Mouse (Mus musculus) myocyte (in vitro differentiated cells): ENCODE measurements at regions not wholly inside any gene's neighbourhood (a gene's known extent, or its start where the extent isn't known, plus 50 kb on each side); places are given as distances from the start of the nearest gene placed in this dataset.
A peak's percentile ranks its signal among the peaks of the same experiment; 100 is the strongest.

Experiments used
- H3K27me3 ChIP-seq: one replicate; pipeline ENCODE4 v1.6.1; 2011; ENCODE audit not compliant: control insufficient read depth, insufficient read depth, insufficient read length
- H3K36me3 ChIP-seq: one replicate; pipeline ENCODE4 v1.6.1; 2011; ENCODE audit not compliant: control insufficient read depth, insufficient read depth
- H3K4me2 ChIP-seq: one replicate; pipeline ENCODE4 v1.6.1; 2011; ENCODE audit warnings: low read depth, control low read depth
- H3K4me3 ChIP-seq: one replicate; pipeline ENCODE4 v1.5.1; 2011; ENCODE audit warnings: mild to moderate bottlenecking, control low read depth, moderate library complexity
- H3K79me2 ChIP-seq: one replicate; pipeline ENCODE4 v1.6.1; 2011; ENCODE audit not compliant: control insufficient read depth, insufficient read depth
- H3ac ChIP-seq: one replicate; pipeline ENCODE4 v1.6.1; 2011; ENCODE audit not compliant: control insufficient read depth, insufficient read length
- CEBPB ChIP-seq: IDR thresholded peaks from 2 replicates; pipeline ENCODE4 v1.6.1; 2011; ENCODE audit warnings: mild to moderate bottlenecking, moderate library complexity; ENCODE audit not compliant: poor library complexity, insufficient read depth, severe bottlenecking
- E2F4 ChIP-seq: IDR thresholded peaks from one replicate; pipeline ENCODE4 v1.6.1; 2011; ENCODE audit warnings: mild to moderate bottlenecking, control low read depth, moderate library complexity; ENCODE audit not compliant: insufficient read depth
- MAX ChIP-seq: IDR thresholded peaks from one replicate; pipeline ENCODE4 v1.6.1; 2011; ENCODE audit warnings: low read depth, mild to moderate bottlenecking, control low read depth
- MYOD1 ChIP-seq, 3 experiments: IDR thresholded peaks; one replicate each; pipeline ENCODE4 v1.6.1; 2011; ENCODE audit warnings: control low read depth in 2 of 3, low read depth in 2 of 3, mild to moderate bottlenecking in 2 of 3, moderate library complexity in 1 of 3; ENCODE audit not compliant: insufficient read length in 2 of 3, control insufficient read depth in 1 of 3
- MYOG ChIP-seq, 3 experiments: IDR thresholded peaks; one replicate each; pipeline ENCODE4 v1.6.1; 2011; ENCODE audit warnings: control low read depth in 2 of 3, low read depth in 2 of 3, mild to moderate bottlenecking in 2 of 3; ENCODE audit not compliant: insufficient read length in 2 of 3, control insufficient read depth in 1 of 3, insufficient read depth in 1 of 3
- POLR2A ChIP-seq: IDR thresholded peaks from one replicate; pipeline ENCODE4 v1.6.1; 2011; ENCODE audit warnings: low read depth, mild to moderate bottlenecking, control low read depth, moderate library complexity; ENCODE audit not compliant: insufficient read length
- POLR2AphosphoS2 ChIP-seq: IDR thresholded peaks from one replicate; pipeline ENCODE4 v1.6.1; 2011; ENCODE audit warnings: low read depth, control low read depth; ENCODE audit not compliant: insufficient read length
- REST ChIP-seq: IDR thresholded peaks from one replicate; pipeline ENCODE4 v1.6.1; 2011; ENCODE audit warnings: mild to moderate bottlenecking, control low read depth, moderate library complexity; ENCODE audit not compliant: insufficient read depth, insufficient read length
- SRF ChIP-seq: IDR thresholded peaks from one replicate; pipeline ENCODE4 v1.6.1; 2011; ENCODE audit warnings: low read depth; ENCODE audit not compliant: control insufficient read depth, insufficient read length
- TCF12 ChIP-seq: IDR thresholded peaks from one replicate; pipeline ENCODE4 v1.6.1; 2011; ENCODE audit warnings: mild to moderate bottlenecking, control low read depth; ENCODE audit not compliant: poor library complexity, insufficient read depth, severe bottlenecking
- TCF3 ChIP-seq: IDR thresholded peaks from one replicate; pipeline ENCODE4 v1.6.1; 2011; ENCODE audit warnings: low read depth, control low read depth; ENCODE audit not compliant: insufficient read length
- USF1 ChIP-seq: IDR thresholded peaks from one replicate; pipeline ENCODE4 v1.6.1; 2011; ENCODE audit warnings: low read depth, mild to moderate bottlenecking, control low read depth, moderate library complexity

DNA sequence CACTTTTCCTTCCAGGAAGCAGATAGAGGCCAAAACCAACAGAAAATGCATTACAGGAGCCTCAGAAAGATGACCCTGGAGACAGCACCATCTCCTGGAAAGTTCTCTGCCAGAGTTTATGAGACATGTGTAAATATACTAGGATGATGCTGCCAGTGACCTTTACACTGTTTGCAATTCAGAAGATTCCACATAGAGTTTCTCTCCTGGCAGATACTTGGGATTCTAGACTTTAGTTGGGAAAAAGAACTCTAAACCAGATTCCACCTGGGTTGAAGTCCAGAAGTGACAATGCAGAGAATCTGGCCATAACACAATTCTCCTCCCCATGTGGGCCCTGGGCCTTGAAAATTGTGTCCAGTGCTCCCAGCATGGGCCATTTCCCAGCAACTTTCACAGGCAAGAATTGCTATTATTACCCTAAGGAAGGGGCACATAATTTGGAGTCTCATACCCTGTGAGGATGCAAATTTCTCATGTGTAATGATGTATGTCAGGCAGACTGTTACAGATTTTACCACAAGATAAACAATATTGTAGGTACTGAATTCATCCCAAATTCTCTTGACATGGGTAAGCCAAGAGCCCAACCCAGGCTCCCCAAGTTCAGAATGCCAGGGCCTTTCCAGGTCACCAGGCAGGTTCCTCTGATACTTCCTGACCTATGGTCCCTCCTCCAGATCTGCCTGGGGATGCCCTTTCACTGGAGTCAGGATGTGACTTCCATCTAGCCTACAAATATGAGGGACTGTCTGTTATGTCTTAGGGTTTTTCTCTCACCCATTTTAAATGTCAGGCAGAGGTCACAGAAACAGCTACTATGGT, 218.2 kb upstream of the Trib2 start:
- no peak overlapping the region for H3ac ChIP-seq
- no peaks in the 10 kb centered on the region for H3K36me3 ChIP-seq
- H3K79me2 ChIP-seq, result no peaks in the 10 kb centered on the region
- H3K27me3 ChIP-seq, result no peaks in the 10 kb centered on the region
- TF ChIP-seq TCF12 (no peak), POLR2A (no peak), CEBPB (no peak), E2F4 (no peak), SRF (no peak), MYOG (IDR thresholded peaks at IDR 0.05; ENCODE audit: control insufficient read depth in 1 of 3, insufficient read depth in 1 of 3, insufficient read length in 2 of 3, low read depth in 2 of 3) (no peak), REST (no peak), USF1 (no peak), POLR2AphosphoS2 (no peak), MYOD1 (IDR thresholded peaks at IDR 0.05; ENCODE audit: control insufficient read depth in 1 of 3, insufficient read length in 2 of 3, low read depth in 2 of 3) (no peak), TCF3 (no peak), MAX (no peak)
- H3K4me2 ChIP-seq, result no peak overlapping the region
- H3K4me3 ChIP-seq, result no peak overlapping the region

DNA sequence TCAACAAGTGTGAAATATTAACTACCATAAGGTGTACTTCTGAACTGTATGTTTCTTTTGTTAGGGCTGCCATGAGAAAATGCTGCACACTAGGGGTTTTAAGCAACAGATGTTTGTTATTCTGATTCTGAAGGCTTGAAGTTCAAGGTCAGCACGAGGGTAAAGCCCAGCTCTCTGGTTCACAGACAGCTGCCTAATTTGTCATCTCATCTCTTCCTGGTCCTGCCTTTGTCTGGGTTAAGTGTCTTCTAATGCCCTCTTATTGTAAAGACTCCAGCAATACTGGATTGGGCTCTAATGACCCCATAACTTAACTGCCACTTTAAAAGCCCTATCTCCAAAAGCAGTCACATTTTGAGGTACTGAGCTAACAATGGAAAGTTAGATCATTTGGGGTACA, 209.9 kb upstream of the Trib2 start:
- Histone ChIP-seq H3K36me3 (no peaks in the 10 kb centered on the region), H3K4me3 (no peak overlapping the region), H3K79me2 (no peaks in the 10 kb centered on the region), H3K27me3 (no peaks in the 10 kb centered on the region), H3ac (no peak overlapping the region), H3K4me2 (no peak overlapping the region)
- TF ChIP-seq TCF12 (no peak), MAX (no peak), SRF (no peak), REST (no peak), E2F4 (no peak), TCF3 (no peak), MYOG (IDR thresholded peaks at IDR 0.05; ENCODE audit: control insufficient read depth in 1 of 3, insufficient read depth in 1 of 3, insufficient read length in 2 of 3, low read depth in 2 of 3) (no peak), USF1 (no peak), POLR2A (no peak), CEBPB (no peak), POLR2AphosphoS2 (no peak), MYOD1 (IDR thresholded peaks at IDR 0.05; ENCODE audit: control insufficient read depth in 1 of 3, insufficient read length in 2 of 3, low read depth in 2 of 3) (no peak)

DNA sequence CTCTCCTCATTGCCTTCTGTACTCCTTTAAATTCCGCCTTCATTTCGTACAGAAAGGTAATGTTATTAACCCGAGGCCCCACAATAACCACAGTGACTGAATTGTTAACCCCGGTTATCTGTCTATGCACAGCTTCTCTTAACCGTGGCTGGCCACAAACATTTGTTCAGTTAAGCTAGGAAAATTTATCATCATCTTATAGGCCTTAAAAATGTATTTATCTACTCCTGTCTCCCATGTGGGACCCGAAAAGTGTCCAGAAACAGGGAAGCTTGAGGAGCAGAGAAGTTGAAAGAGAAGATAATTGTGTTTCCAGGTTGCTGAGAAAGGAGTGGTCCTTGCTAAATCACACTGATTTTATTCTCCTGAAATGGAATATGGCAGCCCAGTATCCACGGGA, 206.6 kb upstream of the Trib2 start:
- Histone ChIP-seq H3K4me3 (no peak overlapping the region), H3K27me3 (no peaks in the 10 kb centered on the region), H3K4me2 (no peak overlapping the region), H3ac (no peak overlapping the region), H3K79me2 (no peaks in the 10 kb centered on the region), H3K36me3 (no peaks in the 10 kb centered on the region)
- TF ChIP-seq MAX, result no peak
- no peak for TF ChIP-seq POLR2AphosphoS2
- no peak for TF ChIP-seq SRF

DNA sequence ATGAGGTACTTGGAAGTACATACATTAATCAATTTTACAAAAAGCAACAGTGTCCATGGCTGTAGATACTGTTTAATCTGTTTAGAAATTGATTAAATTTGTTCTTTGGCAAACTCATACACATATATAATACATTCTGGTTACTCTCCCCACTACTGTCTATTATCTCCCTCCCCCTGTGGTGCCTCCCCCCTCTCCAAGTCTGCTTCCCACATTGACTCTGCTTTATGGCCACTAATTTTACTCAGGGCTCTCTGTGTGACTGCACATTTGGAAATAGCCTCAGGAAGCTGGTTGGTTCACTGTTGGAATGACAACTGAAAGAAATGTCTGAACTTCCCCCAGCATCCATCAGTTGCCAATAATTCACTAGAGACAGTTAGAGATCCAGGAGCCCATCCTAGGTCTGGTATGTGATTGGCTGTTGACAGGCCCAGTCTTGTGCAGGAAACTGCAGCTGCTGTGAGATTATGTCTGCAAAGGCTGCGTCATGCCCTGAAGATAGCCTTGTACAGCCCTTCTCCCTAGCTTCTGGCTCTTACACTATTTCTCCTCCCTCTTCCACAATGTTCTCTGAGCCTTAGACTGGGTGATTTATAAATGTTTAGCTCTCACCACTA, 204.6 kb upstream of the Trib2 start:
- Histone ChIP-seq H3K27me3 (no peaks in the 10 kb centered on the region), H3ac (no peak overlapping the region), H3K79me2 (no peaks in the 10 kb centered on the region), H3K4me3 (no peak overlapping the region), H3K4me2 (no peak overlapping the region), H3K36me3 (no peaks in the 10 kb centered on the region)
- TF ChIP-seq MYOD1 (IDR thresholded peaks at IDR 0.05; ENCODE audit: control insufficient read depth in 1 of 3, insufficient read length in 2 of 3, low read depth in 2 of 3) (peak in 2 of 3 experiments; percentile 67 to 92), TCF3 (no peak), POLR2AphosphoS2 (no peak), TCF12 (peak; percentile 52), MYOG (IDR thresholded peaks at IDR 0.05; ENCODE audit: control insufficient read depth in 1 of 3, insufficient read depth in 1 of 3, insufficient read length in 2 of 3, low read depth in 2 of 3) (peak in 2 of 3 experiments; percentile 79 to 81)

GRCm38 (mm10) chr12:16018237-16018636, 201.5 kb upstream of the Trib2 start:
- Histone ChIP-seq H3ac (no peak overlapping the region), H3K4me2 (no peak overlapping the region), H3K79me2 (no peaks in the 10 kb centered on the region), H3K4me3 (no peak overlapping the region), H3K36me3 (no peaks in the 10 kb centered on the region), H3K27me3 (no peaks in the 10 kb centered on the region)
- TF ChIP-seq CEBPB (peak; percentile 82), MYOG (IDR thresholded peaks at IDR 0.05; ENCODE audit: control insufficient read depth in 1 of 3, insufficient read depth in 1 of 3, insufficient read length in 2 of 3, low read depth in 2 of 3) (no peak)
